Mouse (Mus musculus): ENCODE data around the gene 4930522L14Rik. TPM values are rescaled to one million over a fixed set of nuclear protein-coding genes. Genes with fewer than 3 reads are reported as not detected.

The 4930522L14Rik gene
- polyA plus RNA-seq, 1 experiment from 2014 or later, result 10.2 TPM

Other genes with a start within 250 kb of the 4930522L14Rik start
- gene Crlf2, start 192.9 kb downstream of the 4930522L14Rik start, polyA plus RNA-seq (2016; fragmentation: Nextera tagmentation; extraction: Ambion mirVana), result 3.7 and 3.9 TPM in 2 replicates
- gene 5430403G16Rik, start 60.8 kb downstream of the 4930522L14Rik start, polyA plus RNA-seq (2016; fragmentation: Nextera tagmentation; extraction: Ambion mirVana), result 1.6 and 2.1 TPM in 2 replicates
- gene Gm15446, start 171.5 kb upstream of the 4930522L14Rik start, polyA plus RNA-seq (2016; fragmentation: Nextera tagmentation; extraction: Ambion mirVana), result 0.73 and 0.91 TPM in 2 replicates
- gene Zfp932, start 244.6 kb upstream of the 4930522L14Rik start, polyA plus RNA-seq (2016; fragmentation: Nextera tagmentation; extraction: Ambion mirVana), result 21.6 and 22.0 TPM in 2 replicates